Mouse (Mus musculus) adrenal gland, postnatal 36 days (tissue): ENCODE data around the gene Tmem117. TPM values are rescaled to one million over a fixed set of nuclear protein-coding genes. Genes with fewer than 3 reads are reported as not detected.

Experiments
- DNase-seq, 2 experiments: peaks; one replicate each; pipeline ENCODE4 v3.0.0; 2021; ENCODE audit warnings: mixed read lengths in 1 of 2
- long read RNA-seq, 2 experiments: library from polyadenylated mRNA; stranded (forward); transcript quantifications; one replicate each; pipeline ENCODE4 v2.0.0; 2021; ENCODE audit warnings: borderline sequencing depth in 2 of 2
- total RNA-seq, 2 experiments: library from RNA; stranded (reverse); gene quantifications; 2 replicates each; pipeline ENCODE4 v1.2.3; 2021

Tmem117 gene
- 1 to 10 TPM; 4.2 to 5.1 TPM for total RNA-seq
- long read RNA-seq, experiment 1, partial matches to known transcripts: 0 of 4 reads
- long read RNA-seq, experiment 1, other reads (novel, unspliced or antisense): 1 of 4 reads
- long read RNA-seq, experiment 2, partial matches to known transcripts: 0 of 1 reads
- long read RNA-seq, experiment 2, other reads (novel, unspliced or antisense): 1 of 1 reads

GRCm38 (mm10) chr15:94628830-94629601 is at the start of gene Tmem117:
Tmem117 (plus strand) TSS chr15:94629232.
- DNase-seq: peak; percentile 68 to 69

GRCm38 (mm10) chr15:94582000-94582593 is 46.9 kb upstream of the Tmem117 start:
- peak in 1 of 2 experiments; percentile 39 for DNase-seq

GRCm38 (mm10) chr15:94583153-94583552 is 45.9 kb upstream of the Tmem117 start:
- DNase-seq: no peak

- no peak for DNase-seq
Measured at GRCm38 (mm10) chr15:94584738-94585137, 44.3 kb upstream of the Tmem117 start.

GRCm38 (mm10) chr15:94587826-94588715 is 41.0 kb upstream of the Tmem117 start:
- DNase-seq: no peak

GRCm38 (mm10) chr15:94589219-94590075 is 39.6 kb upstream of the Tmem117 start, which contains the start of gene Twf1:
Twf1 (minus strand) TSS chr15:94589889.
- peak; percentile 98 to 100 for DNase-seq

GRCm38 (mm10) chr15:94590083-94590482 is 38.9 kb upstream of the Tmem117 start:
- DNase-seq: no peak

GRCm38 (mm10) chr15:94591356-94591755 is 37.7 kb upstream of the Tmem117 start:
- DNase-seq: no peak

GRCm38 (mm10) chr15:94593586-94593985 is 35.4 kb upstream of the Tmem117 start:
- DNase-seq: no peak

- DNase-seq: peak in 1 of 2 experiments; percentile 13
Measured at GRCm38 (mm10) chr15:94600145-94600707, 28.8 kb upstream of the Tmem117 start.

GRCm38 (mm10) chr15:94601339-94601738 is 27.7 kb upstream of the Tmem117 start:
- peak; percentile 70 to 81 for DNase-seq

- DNase-seq: no peak
Measured at GRCm38 (mm10) chr15:94602441-94602840, 26.6 kb upstream of the Tmem117 start.

GRCm38 (mm10) chr15:94607768-94608167 is 21.3 kb upstream of the Tmem117 start:
- DNase-seq: no peak

- peak; percentile 66 to 67 for DNase-seq
Measured at GRCm38 (mm10) chr15:94616036-94616435, 13.0 kb upstream of the Tmem117 start.

- DNase-seq: no peak
Measured at GRCm38 (mm10) chr15:94620909-94621308, 8.1 kb upstream of the Tmem117 start.

GRCm38 (mm10) chr15:94628463-94628829 is 586 bp upstream of the Tmem117 start:
- no peak for DNase-seq

GRCm38 (mm10) chr15:94630553-94630952 is 1.5 kb downstream of the Tmem117 start:
- DNase-seq: no peak

- no peak for DNase-seq
Measured at GRCm38 (mm10) chr15:94634524-94634923, 5.5 kb downstream of the Tmem117 start.

- DNase-seq: no peak
Measured at GRCm38 (mm10) chr15:94638207-94638606, 9.2 kb downstream of the Tmem117 start.

- DNase-seq: no peak
Measured at GRCm38 (mm10) chr15:94639126-94639525, 10.1 kb downstream of the Tmem117 start.

- DNase-seq: no peak
Measured at GRCm38 (mm10) chr15:94646012-94646411, 17.0 kb downstream of the Tmem117 start.
